Mouse (Mus musculus): ENCODE results near the gene Olfr827. TPM values are rescaled to one million over a fixed set of nuclear protein-coding genes. Genes with fewer than 3 reads are reported as not detected.

The Olfr827 gene
- polyA plus RNA-seq, 1 experiment: not detected

GRCm38 (mm10) chr10:130228246-130228645 lies 14.0 kb upstream of the Olfr827 start:
- H3K4me1 ChIP-seq (ENCODE audit: control insufficient read depth, insufficient read depth, low read length): no peaks in the 10 kb centered on the region
- 0% methylated on average over 1 of the region's 1 CpGs for WGBS
- H3K4me3 ChIP-seq (replicated peaks; ENCODE audit: insufficient read depth, low read depth, low read length): no peak overlapping the region
- no peak overlapping the region for H3K27ac ChIP-seq (ENCODE audit: insufficient read depth, low read length)
- TF ChIP-seq CTCF (IDR thresholded peaks at IDR 0.05; ENCODE audit: borderline replicate concordance, insufficient read depth, low read depth, low read length) (peak; percentile 84), POLR2A (IDR thresholded peaks at IDR 0.05; ENCODE audit: borderline replicate concordance, insufficient read depth, low read length) (no peak)
- H3K27me3 ChIP-seq (ENCODE audit: control insufficient read depth, insufficient read depth, low read length): no peaks in the 10 kb centered on the region
- DNase-seq: peak; percentile 33 to 35

DNA sequence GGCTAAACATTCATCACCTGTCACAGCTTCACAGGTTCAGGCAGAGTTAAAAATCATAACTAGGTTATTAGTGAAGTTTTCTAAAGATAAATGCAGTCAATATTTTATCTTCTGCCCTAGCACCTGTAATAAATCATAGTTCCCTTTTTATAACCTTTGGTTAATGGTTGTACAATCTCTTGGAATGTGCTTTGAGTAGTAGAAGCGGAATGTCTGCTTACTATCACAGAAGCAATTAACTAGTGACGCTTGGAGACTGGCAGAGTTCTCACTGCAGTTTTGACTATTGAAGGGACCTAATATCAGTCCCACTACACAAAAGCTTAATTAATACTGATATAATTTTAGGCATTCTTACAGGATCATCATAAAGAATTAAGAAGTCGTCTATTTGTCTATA lies 10.8 kb upstream of the Olfr827 start:
- DNase-seq: no peak
- WGBS: 81% methylated on average over 3 of the region's 3 CpGs
- TF ChIP-seq POLR2A (IDR thresholded peaks at IDR 0.05; ENCODE audit: borderline replicate concordance, insufficient read depth, low read length) (no peak), CTCF (IDR thresholded peaks at IDR 0.05; ENCODE audit: borderline replicate concordance, insufficient read depth, low read depth, low read length) (no peak)

DNA sequence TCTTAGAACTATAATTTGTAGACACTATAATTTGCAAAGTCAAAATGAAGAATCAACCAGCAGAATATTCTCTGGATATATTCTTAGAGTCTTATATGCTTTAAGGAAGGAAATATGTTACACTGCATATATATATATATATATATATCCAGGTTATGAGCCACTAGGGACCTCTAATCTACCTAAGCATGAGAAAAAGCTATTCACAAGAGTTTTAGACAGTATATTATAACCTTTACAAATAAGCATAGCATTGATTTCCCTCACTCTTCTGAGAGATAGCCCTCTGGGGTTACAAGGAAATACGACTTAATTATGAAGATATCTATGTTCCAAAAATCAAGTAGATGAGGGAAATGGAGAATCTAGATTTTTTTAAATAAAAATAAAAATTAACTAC lies 30.1 kb downstream of the Olfr827 start, which contains the start of gene Olfr826:
Gene Olfr826, minus strand, starts transcription at position 101 of the 400 bp plus-strand sequence.
- DNase-seq: no peak
- H3K27me3 ChIP-seq (ENCODE audit: control insufficient read depth, insufficient read depth, low read length): no peaks in the 10 kb centered on the region
- WGBS: 80% methylated on average over 1 of the region's 1 CpGs
- H3K4me3 ChIP-seq (replicated peaks; ENCODE audit: insufficient read depth, low read depth, low read length): no peak within 1 kb of the TSS
- H3K4me1 ChIP-seq (ENCODE audit: control insufficient read depth, insufficient read depth, low read length): no peaks in the 10 kb centered on the region
- TF ChIP-seq CTCF (IDR thresholded peaks at IDR 0.05; ENCODE audit: borderline replicate concordance, insufficient read depth, low read depth, low read length) (no peak), POLR2A (IDR thresholded peaks at IDR 0.05; ENCODE audit: borderline replicate concordance, insufficient read depth, low read length) (no peak)
- H3K27ac ChIP-seq (ENCODE audit: insufficient read depth, low read length): no peak within 1 kb of the TSS

More for the DNA sequence above, 10.8 kb upstream of the Olfr827 start:
- Histone ChIP-seq H3K4me3 (replicated peaks; ENCODE audit: insufficient read depth, low read depth, low read length) (no peak overlapping the region), H3K27ac (ENCODE audit: insufficient read depth, low read length) (no peak overlapping the region), H3K27me3 (ENCODE audit: control insufficient read depth, insufficient read depth, low read length) (no peaks in the 10 kb centered on the region), H3K4me1 (ENCODE audit: control insufficient read depth, insufficient read depth, low read length) (no peaks in the 10 kb centered on the region)

DNA sequence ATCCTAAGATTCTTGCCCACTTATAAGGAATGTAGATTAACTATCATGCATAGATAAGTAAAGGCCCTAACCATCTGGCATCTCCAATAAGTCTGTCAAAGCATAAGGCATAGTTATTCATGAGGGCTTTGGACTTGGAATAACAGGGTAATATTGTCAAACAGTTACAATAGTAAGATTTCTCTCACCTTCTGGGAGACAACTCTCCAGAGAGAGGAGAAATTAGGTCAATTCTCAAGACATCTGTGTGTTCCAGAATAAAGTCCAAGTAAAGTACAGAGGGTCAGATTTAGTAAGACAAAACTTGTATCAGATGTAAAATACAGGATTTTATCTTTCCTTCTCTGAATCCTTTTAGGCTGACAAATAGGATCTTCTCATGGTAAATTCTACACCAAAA lies 47.5 kb downstream of the Olfr827 start, which contains the start of gene Olfr825:
Gene Olfr825, minus strand, starts transcription at position 101 of the 400 bp plus-strand sequence.
- Histone ChIP-seq H3K4me1 (ENCODE audit: control insufficient read depth, insufficient read depth, low read length) (no peaks in the 10 kb centered on the region), H3K27ac (ENCODE audit: insufficient read depth, low read length) (no peak within 1 kb of the TSS), H3K27me3 (ENCODE audit: control insufficient read depth, insufficient read depth, low read length) (no peaks in the 10 kb centered on the region), H3K4me3 (replicated peaks; ENCODE audit: insufficient read depth, low read depth, low read length) (no peak within 1 kb of the TSS)
- TF ChIP-seq POLR2A (IDR thresholded peaks at IDR 0.05; ENCODE audit: borderline replicate concordance, insufficient read depth, low read length): no peak
- TF ChIP-seq CTCF (IDR thresholded peaks at IDR 0.05; ENCODE audit: borderline replicate concordance, insufficient read depth, low read depth, low read length): no peak
- no peak for DNase-seq

DNA sequence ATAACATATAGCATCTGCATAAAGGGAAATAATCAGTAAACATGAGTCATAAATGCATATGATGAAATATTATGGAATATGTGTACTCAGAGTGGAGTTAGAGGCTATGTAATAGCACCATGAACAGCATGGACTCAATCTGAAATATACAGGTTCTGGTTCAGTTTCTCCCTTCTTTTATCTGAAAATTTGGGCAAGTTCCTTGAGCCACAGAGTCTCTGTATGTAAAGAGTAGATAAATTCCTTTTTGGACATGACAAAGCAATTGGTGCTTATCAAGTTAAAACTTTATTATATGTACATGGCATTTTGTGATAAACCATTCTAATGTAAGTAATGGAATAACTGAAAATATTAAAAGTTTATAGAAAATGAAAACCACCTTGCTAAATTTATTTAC lies 49.0 kb downstream of the Olfr827 start:
- Histone ChIP-seq H3K4me3 (replicated peaks; ENCODE audit: insufficient read depth, low read depth, low read length) (no peak overlapping the region), H3K4me1 (ENCODE audit: control insufficient read depth, insufficient read depth, low read length) (no peaks in the 10 kb centered on the region), H3K27me3 (ENCODE audit: control insufficient read depth, insufficient read depth, low read length) (no peaks in the 10 kb centered on the region), H3K27ac (ENCODE audit: insufficient read depth, low read length) (no peak overlapping the region)
- DNase-seq: no peak
- no peak for TF ChIP-seq CTCF (IDR thresholded peaks at IDR 0.05; ENCODE audit: borderline replicate concordance, insufficient read depth, low read depth, low read length)
- TF ChIP-seq POLR2A (IDR thresholded peaks at IDR 0.05; ENCODE audit: borderline replicate concordance, insufficient read depth, low read length): no peak

Other genes with a start within 250 kb of the Olfr827 start
- not detected in 2 replicates for gene Olfr819, start 247.1 kb downstream of the Olfr827 start, polyA plus RNA-seq (2012; rRNA removed)
- not detected in 2 replicates for gene Olfr247, start 238.3 kb downstream of the Olfr827 start, polyA plus RNA-seq (2012; rRNA removed)
- not detected in 2 replicates for gene Gm10310, start 229.3 kb downstream of the Olfr827 start, polyA plus RNA-seq (2012; rRNA removed)
- not detected in 2 replicates for gene Olfr820, start 201.8 kb downstream of the Olfr827 start, polyA plus RNA-seq (2012; rRNA removed)
- not detected in 2 replicates for gene Olfr821, start 184.1 kb downstream of the Olfr827 start, polyA plus RNA-seq (2012; rRNA removed)
- not detected in 2 replicates for gene Olfr822, start 143.2 kb downstream of the Olfr827 start, polyA plus RNA-seq (2012; rRNA removed)
- gene Olfr823, start 99.0 kb downstream of the Olfr827 start, polyA plus RNA-seq (2012; rRNA removed): not detected in 2 replicates
- gene Olfr824, start 84.4 kb downstream of the Olfr827 start, polyA plus RNA-seq (2012; rRNA removed): not detected in 2 replicates
- not detected in 2 replicates for gene Olfr825, start 47.6 kb downstream of the Olfr827 start, polyA plus RNA-seq (2012; rRNA removed)
- not detected in 2 replicates for gene Olfr826, start 30.2 kb downstream of the Olfr827 start, polyA plus RNA-seq (2012; rRNA removed)
- gene Neurod4, start 65.8 kb upstream of the Olfr827 start, polyA plus RNA-seq (2012; rRNA removed): 0.30 and 0.38 TPM in 2 replicates
- 0.06 and 0.11 TPM in 2 replicates for gene Tespa1, start 108.5 kb upstream of the Olfr827 start, polyA plus RNA-seq (2012; rRNA removed)
- 0.16 and 0.23 TPM in 2 replicates for gene Vmn2r84, start 179.9 kb upstream of the Olfr827 start, polyA plus RNA-seq (2012; rRNA removed)
- gene Vmn2r85, start 215.3 kb upstream of the Olfr827 start, polyA plus RNA-seq (2012; rRNA removed): 0.13 and 0.20 TPM in 2 replicates
- 0.11 and 0.13 TPM in 2 replicates for gene Vmn2r86, start 241.6 kb upstream of the Olfr827 start, polyA plus RNA-seq (2012; rRNA removed)